Mouse (Mus musculus) adrenal gland, adult 18-20 months (tissue): ENCODE data around the gene Nsmce1. TPM values are rescaled to one million over a fixed set of nuclear protein-coding genes. Genes with fewer than 3 reads are reported as not detected.

Experiments used
- DNase-seq, 2 experiments: peaks; one replicate each; pipeline ENCODE4 v3.0.0; 2021 to 2022; ENCODE audit warnings: low spot score in 2 of 2
- long read RNA-seq, 2 experiments: library from polyadenylated mRNA; stranded (forward); transcript quantifications; one replicate each; pipeline ENCODE4 v2.0.0; 2021
- total RNA-seq, 2 experiments: library from RNA; stranded (reverse); gene quantifications; 1 replicate in 1 of 2; 2 replicates in 1 of 2; pipeline ENCODE4 v1.2.3; 2021

Nsmce1 gene
- 10 to 100 TPM; 28.7 to 36.5 TPM for total RNA-seq
- long read RNA-seq, experiment 1, transcript Nsmce1-201 (8 exons, 1,120 nt) = major isoform, 18 of 27 reads
- long read RNA-seq, experiment 1, partial matches to known transcripts = 4 of 27 reads
- long read RNA-seq, experiment 1, other reads (novel, unspliced or antisense) = 5 of 27 reads
- long read RNA-seq, experiment 2, transcript Nsmce1-201 (8 exons, 1,120 nt) = major isoform, 71 of 105 reads
- long read RNA-seq, experiment 2, partial matches to known transcripts = 21 of 105 reads
- long read RNA-seq, experiment 2, other reads (novel, unspliced or antisense) = 13 of 105 reads

DNA sequence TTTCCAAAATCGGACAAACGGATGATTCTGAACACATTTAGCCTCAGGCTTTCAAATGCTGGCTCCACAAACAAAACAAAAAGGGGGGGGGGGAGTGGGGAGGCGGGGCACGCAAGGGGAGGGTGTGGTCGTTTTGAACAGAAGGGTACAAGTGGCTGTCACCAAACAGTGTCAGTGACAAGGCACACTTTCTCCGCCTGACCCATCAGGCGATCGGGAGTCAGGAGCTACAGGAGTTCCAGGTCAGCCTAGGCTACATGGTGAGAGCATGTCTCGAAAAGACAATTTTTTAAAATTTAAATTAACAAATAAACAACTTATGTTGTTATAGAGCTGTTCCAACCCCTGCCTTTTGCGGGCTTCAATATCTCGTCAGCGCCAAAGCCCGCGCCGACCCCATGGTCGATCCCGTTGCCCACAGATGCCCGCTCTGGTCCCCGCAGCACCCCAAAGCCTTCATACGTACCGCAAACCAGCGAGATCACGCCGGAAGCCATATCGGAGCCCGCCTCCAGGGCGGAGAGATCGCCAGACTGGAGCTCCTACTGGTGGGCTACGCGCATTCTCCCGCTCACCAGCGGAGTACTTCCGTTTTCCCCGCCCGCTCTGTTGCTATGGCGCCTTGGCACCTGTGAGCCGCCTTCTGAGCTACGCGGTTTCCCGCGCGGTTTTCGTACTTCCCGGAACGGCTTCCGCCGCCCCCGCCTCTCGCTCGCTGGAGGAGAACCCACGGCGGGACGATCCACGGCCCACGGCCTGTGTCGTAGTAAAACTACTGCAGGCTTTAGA lies at the start of gene Nsmce1:
Gene Nsmce1, minus strand, starts transcription at position 650 of the 789 bp plus-strand sequence.
- DNase-seq = peak; percentile 86

DNA sequence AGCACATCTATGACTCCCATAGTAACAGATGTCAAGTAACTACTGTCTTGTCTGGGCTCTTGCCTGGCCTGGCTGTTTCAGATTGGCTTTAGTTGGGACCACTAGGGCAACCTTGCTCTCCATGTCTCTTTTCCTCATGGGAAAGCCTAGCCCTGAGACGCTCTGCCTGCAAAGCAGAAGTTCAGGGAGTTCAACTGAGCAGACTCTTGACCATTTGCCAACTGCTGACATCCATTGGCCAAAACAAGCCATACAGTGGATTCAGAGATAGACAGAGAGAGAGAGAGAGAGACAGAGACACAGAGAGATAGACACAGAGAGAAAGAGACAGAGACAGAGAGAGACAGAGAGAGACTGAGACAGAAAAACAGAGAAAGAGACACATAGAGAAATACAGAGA lies 49.6 kb upstream of the Nsmce1 start:
- DNase-seq = no peak

DNA sequence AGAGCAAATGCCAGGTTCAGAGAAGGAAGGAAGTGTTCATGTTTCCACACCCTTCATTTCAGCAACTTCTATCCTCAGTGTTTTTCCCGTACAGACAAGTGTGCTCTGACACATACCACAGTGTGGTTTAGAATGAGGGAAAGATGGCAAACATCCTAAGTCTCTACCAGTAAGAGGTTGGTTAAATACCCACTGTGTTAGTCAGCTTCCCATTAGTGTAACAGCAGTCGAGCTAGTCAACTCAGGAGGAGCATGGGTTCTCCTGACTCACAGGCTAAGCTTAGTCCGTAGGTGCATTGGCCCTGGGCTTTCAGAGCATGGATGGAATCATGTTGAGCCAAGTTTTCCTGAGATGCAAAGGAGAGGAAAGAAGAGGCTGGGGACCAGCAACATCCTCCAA lies 48.0 kb upstream of the Nsmce1 start:
- no peak for DNase-seq

DNA sequence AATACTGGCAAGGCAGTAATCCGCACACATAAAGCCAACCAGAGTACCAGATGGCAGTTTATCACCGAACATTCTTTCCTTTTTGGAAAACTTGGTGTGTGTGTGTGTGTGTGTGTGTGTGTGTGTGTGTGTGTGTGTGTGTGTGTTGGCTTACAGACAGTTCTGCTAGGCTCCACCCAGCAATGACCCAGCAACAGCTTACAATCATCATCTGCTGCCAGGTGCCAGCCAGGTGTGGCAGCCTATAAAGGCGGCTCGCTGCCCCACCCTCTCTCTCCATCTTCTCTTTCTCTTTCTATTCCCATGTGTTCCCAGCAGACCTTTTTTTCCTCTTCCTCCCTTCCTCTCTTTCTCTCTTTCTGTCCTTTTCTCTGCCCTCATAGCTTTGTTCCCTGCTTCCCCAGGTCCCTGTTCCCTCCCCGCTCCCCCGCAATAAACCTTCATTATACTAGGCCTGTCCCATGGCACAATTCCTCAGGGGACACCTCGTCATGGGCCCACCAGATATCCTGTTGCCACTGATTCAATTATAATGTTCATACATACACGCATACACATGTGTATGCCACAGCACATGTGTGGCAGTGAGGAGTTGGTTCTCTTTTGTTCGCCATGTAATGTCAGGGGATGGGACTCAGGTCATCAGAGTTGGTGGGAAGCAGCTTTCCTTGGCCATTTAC lies 36.6 kb upstream of the Nsmce1 start:
- no peak for DNase-seq

DNA sequence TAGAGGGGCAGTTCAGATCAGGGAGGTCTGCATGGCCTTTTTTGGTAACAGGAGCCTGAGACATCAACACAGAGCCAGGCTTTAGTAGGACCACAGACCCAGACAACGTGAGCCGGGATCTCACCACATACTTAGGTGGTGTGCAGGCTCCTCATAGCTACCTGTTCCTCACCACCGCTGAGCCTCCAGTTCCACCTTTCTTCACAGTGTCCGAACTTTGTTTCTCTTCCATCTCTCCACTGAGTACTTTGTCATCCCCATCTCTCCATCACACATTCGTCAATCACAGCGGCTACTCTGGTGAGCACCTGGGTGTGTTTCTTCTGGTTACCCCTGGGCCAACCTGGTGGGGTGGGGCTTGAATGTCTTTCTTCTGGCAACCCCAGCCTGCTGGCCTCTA lies 35.8 kb upstream of the Nsmce1 start:
- DNase-seq = no peak

DNA sequence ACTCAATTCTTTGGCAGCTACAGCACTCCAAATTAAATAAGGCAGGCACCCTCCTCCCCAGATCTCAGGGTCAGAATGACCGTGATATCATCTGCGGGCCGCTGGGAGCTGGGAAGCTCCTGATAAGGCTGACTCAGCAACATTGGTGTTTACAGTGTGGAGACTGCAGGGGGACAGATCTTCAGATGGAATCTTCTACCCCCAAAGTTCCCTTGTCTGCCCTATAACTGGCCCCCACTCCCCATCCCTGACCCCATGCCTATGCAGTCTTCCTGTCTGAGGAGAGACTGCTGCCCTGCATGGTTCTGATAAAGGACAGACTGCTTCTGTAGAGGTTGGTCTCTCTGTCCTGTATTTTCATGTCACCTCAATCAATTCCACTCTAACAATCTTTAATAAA lies 31.7 kb upstream of the Nsmce1 start:
- DNase-seq = peak in 1 of 2 experiments; percentile 37

DNA sequence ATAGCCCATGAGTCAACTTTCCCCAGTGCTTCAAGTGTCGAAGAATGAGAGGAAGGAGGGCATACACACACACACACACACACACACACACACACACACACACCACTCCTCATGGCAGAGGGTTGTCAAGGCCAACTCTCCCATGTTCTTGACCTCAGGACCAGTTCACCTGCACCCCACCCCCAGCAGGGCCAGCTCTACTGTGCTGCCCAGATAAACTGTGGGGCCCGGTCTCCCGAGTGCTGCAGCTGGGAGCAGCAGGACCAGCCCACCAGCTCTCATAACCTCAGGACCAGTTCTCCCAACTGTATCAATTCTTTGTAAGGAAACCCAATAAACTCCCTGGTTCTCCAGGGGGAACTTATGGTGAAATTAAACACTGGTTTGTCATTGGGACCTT lies 28.3 kb upstream of the Nsmce1 start:
- DNase-seq = no peak

DNA sequence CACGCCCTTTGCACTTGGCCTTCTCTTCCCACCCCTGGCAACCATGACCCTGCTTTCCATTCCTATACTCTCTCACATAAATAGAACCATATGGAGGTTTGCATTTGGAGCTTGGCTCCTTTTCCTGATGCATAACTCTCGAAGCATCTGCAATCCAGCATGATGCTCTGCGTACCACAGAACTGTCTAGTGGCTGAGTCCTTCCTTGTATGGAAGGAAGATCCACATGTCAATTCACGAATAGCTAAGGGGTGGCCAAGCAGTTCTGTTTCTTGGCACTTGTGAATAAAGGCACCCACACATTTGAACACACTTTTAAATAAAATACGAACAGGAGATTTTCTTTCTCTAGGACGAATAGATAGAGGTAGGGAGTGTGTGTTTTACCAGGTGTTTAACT lies 26.1 kb upstream of the Nsmce1 start:
- no peak for DNase-seq

DNA sequence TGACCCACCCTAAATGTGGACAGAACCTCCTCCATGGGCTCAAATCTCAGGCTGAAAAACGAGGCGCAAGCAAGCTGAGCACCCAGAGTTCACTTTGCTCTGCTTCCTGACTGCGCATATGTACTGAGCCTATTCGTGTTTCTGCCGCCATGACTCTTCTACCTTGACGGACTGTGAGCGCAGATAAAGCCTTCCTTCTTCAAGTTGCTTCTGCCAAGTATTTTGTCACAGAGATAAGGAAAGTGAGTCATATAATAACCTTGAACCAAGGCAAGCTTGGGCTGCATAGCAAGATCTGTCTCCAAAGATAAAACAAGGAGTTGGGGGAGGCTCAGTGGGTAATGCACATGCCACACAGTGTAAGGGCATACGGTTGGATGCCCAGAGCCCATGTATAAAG lies 25.3 kb upstream of the Nsmce1 start:
- DNase-seq = no peak

DNA sequence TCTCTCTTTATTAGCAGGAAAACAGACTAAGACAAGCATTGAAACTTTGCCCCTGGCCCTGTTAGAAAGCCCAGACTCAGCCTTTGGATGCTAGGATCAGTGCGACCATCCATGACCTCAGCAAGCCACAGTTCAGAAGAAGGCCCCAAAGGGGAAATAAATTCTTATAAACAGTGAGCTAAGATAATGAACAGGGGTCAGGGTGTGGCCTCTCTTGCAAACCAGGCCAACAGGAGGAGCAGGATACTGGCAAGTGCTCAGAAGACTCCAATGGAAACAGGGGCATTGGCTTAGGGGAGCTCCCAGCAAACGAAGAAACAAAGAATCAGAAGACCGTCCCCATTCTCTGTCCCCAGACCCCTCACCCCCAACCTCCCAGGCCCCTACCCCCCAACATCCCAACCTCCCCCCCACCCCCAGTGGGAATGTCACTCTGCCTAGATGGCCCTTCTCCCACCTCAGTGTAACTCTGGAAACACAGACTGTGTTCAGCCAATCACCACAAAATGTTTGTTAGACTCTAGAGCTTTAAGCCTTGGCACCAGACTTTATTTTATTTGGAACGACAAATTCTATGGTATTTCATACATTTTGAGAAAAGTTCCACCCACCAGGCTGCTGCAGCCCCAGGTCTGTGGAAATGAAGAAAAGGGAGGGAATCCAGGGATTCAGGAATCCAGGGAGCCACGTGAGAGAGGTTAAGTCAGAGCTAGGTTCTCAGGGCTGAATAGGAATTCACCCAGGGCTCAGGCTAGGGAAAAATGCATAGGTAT lies 23.9 kb upstream of the Nsmce1 start:
- no peak for DNase-seq

DNA sequence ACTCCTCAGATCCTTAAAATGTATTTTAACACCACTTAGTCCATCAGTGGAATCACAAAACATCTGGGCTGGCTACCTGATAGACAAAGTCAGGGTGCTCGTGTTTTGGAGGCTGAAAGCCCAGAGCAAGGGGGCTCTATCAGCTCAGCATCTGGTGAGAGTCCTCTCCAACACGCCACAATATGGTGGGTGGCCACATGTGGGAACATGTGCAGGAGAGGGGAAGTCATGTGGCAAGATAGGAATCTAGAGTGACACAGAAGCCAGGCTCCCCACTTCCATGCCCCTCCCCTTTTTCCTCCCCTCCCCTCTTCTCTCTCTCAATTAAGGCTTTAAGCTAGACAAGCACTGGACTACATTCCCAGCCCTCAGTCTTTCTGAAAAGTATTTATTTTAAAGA lies 20.5 kb upstream of the Nsmce1 start:
- DNase-seq = no peak

DNA sequence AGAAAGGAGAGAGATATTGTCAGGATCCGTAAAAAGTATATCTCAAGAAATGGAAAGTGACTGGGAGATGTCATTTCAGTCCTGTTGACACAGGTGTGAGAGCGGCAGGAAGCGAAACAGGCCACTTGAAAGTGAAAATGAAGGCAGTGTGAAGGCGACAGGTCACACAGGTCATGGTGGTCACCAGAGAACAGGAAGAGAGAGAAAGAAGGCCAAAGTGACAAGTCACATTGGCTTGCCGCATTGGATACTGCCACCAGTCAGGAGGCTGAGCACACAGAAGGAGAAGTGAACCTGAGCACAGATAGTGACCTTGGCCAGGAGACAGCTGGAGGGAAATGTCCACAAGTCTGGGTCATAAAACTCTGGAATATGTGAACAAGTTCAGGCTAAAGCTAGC lies 20.0 kb upstream of the Nsmce1 start:
- no peak for DNase-seq

DNA sequence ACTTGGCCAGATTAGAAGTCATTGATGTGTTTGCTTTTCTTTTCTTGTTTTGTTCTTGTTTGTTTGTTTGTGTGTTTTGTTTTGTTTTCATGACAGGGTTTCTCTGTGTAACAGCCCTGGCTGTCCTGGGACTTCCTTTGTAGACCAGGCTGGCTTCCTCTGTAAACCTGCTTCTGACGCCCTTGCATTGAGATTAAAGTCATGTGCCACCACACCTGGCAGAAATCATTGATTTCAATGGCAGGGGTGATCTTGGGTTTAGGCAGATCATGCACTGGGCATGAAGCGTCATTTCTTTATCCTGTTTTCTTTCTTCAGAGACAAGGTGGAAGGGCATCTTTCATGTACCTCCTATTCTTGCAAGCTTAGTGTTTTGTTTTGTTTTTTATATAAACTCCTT lies 15.9 kb upstream of the Nsmce1 start:
- no peak for DNase-seq

DNA sequence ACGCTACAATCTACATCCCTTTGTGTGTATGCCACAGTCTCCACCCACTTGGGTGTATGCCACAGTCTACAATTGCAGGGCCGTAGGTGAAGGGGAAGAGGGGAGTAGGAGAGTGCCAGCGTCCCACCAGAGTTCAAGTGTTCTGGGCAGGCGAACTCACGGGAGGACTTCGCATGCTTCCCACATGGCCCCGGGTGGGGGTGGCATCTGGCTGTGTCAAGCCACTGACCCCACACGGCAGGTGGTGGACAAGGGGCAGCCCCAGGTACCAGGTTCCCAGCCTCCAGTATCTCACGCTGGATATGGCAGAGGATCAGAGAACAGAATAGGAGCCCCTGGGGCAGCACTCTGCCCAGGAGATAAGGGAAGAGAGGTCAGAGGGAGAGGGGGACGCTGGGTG lies 14.2 kb upstream of the Nsmce1 start:
- no peak for DNase-seq

DNA sequence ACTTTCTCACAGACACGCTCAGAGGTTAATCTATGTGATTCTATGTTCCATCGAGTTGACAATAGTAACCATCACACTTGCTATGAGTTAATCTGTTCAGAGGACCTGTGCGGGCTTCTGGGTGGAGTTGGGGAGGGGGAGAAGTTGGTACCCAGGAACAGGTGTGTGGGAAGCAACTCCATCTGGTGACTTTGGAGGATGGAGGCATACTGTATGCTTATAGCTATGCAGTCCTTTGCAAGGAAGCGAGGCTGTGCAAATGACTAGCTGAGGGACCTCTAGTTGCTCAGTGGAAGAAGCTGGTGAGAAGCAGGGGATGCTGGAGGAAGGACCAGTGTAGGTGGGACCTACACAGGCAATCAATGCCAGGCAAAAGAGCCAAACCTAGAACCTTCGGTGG lies 13.2 kb upstream of the Nsmce1 start:
- DNase-seq = no peak

DNA sequence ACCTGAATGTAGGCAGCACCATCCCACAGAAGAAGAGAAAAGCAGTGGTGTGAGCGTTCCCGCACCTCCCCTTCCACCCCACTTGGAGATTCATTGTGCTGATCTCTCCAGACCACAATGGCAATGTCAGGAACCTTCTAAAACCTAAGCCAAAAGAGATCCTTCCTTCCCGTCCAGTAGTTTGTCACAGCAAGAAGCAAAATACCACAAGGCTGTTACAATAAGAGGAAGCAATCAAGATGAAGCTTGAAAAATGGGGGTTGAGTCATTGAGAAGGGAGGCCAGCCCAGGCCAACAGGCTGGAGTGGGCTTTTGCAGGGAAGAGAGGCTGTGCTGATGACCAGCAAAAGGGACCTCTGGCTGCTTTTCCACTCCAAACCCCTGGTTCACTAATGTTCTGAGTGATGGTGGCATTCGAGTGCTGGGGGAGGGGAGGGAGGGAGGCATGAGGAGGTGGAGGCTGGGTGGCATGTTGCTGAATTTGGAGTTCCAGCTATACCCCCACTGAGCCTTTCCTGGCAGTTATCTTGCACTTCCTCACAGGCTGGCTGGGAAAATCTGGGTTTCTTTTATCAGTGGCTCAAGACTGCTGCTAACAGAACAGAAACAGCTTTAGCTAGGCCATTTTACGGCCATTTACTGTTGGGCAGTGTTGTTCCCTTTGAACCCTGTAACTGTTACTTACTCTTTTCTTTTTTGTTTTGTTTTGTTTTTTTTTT lies 12.1 kb upstream of the Nsmce1 start:
- no peak for DNase-seq

DNA sequence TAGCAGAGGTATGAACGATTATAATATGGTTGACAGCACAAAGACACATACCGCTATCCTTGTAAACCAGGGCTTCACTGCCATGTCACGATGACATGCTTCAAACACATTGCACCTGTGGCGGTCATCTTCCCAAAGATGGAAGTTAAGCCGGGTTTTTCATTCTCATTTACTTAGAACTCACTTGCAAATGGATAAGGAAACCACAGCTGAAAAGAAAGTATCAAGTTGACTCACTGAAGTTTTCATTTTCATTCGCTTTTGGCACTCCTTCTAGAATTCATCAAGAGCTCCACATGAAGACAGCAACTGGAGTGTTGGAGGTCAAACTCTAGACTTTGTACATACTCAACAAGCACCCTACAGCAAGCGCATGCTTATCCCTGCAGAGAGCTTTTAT lies 9.5 kb upstream of the Nsmce1 start:
- DNase-seq = no peak

DNA sequence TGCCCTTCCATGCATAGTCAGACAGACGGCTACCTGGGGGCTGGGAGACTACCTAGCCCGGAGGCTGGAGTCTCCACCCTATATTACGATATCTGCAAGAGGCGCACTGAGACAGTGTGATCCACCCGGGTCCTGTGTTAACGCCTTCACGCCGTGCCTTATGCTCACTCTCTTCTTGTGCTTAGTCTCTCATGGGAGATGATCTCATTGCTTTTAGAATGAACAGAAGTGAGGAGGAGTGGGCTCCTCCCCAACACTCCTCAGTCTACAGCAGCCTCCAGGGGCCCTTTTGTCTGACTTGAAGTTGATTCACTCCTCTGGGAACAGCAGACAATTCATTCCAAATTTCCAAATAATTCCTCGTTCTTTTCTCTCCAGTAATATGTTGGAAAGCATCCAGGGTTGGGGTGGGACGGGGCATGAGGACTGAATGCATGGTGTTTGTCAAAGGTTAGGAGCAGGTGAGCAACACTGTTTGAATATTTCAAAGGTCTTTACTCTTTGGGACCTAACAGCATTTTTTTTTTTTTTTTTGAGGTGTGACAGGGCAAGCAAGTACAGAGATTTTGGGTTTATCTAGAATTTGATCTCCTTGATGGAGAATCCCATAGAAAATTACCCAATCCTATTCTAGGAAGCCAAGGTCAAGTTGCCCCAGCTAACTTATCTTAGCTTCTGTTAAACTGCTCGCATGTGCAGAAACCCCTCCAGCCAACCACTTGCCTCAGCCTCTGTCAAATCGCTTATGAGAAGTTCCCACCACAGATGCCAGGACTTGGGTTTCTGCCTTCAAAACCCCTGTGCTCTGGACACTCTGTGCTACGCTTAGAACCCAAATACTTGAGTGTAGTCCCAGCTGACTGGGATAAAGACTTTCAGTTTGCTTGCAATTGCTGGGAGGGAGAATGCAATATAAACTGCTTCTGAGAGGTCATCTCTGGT lies 8.8 kb upstream of the Nsmce1 start:
- DNase-seq = no peak

DNA sequence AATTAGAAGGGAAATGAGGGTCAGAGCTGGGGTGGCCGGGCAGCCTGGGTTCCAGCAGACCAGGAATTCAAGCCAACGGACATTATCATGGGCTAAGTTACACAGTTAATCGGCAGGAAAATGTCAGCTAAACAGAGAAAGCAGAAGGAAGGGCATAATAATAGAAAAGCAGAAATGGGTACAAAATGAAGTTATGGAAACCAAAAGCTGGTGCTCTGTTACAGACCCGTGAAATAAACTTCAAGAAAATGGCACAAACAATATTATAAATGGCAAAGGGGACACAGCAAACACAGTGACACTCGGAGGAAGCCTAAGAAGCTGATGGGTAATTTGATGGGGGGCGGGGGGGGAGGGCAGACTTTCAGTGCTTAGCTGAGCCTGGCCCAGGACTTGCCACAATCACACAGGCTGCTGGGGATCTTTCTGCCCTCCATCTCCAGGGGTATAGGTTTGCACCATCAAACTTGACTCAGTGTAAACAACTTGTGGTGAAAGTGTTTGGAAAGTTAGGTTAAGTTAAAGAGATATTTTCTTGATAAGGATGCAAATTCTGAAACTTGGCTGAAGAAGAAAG lies 4.6 kb upstream of the Nsmce1 start:
- DNase-seq = no peak
